Mouse (Mus musculus): ENCODE measurements around the gene Dcun1d3.

DNA sequence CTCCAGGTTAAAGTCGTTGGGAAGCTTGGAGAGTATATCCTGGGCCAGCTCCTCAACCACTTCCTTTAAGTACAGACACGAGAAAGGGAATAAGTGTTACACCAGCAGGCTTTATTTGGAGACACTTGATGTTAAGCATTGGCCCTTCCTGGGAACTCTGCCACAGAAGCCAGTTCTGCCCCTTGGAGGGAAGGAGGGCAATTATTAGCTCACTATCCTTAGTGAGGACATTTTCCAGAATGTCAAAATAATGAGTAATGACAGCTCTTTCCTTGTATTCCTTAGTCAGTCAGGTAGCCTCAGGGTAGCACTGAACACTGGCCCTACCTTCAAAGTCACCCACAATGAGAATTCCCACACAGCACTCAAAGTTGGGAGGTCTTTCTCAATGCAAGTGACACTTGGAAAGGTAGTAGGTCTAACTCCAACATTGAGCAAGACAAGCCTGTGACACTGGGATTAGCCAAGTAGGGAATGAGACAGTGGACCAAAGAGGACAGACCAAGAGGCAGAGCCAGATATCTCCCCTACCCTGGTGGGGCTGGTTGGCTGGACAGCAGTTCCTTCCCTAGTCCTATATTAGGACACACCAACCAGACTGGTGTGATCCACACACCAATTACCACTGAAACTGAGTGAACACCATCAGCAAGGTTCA, 32.8 kb upstream of the Dcun1d3 start:
- TF ChIP-seq POLR2A (IDR thresholded peaks at IDR 0.05; ENCODE audit: borderline replicate concordance, low read depth, low read length) (no peak), CTCF (IDR thresholded peaks at IDR 0.05; ENCODE audit: low read depth, low read length) (no peak)
